ENCODE assay signal across 12 mouse cellular contexts in the genomic region with DNA sequence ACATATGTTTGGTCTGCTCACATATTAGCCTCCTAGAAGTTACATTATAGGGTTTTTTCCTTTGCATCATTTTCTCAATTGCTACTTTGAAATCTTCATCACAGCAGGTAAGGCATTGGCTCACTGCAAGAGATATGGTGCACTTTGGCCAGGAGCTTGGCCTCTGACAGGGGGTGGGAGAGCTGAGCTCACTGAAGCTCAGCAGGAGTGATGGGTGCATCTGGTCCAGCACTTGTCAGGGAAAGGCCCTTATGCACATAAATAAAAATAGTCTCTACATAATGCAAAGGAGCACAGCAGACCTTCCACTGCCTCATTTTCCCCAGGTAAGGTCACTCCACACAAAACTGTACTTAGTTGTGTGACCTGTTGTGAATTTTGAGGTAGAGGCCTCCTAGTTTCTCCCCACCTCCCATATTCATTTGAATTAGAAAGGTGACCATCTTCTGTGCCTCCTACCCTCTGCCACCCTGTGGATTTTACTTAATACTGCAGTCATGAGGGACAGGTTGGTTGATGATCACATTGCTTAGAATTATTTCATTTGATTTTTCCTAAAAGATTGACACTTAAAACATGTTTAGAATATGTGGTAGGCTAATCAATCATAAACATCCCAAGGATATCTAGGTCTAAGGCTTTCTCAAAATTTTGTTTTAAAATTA. TPM values are rescaled to one million over a fixed set of nuclear protein-coding genes. Genes with fewer than 3 reads are reported as not detected.
DNase-seq lines count a peak whose midpoint lies in the region; TF ChIP-seq lines count a peak whose summit lies in the region.
"Had no signal": no experiment of that assay in that cellular context is flagged by ENCODE, and none has a peak within 500 bp of the region (broad histone marks: within the 10 kb centered on the region; RNA-seq: fewer than 3 reads in every experiment).

No protein-coding gene starts in this region.

- H3K4me3 ChIP-seq in kidney, adult 2 months (ENCODE audit: insufficient read depth, low read depth, low read length): no peak overlapping the region
- no peak overlapping the region for H3K4me3 ChIP-seq in E14TG2a.4 (replicated peaks; ENCODE audit: low read length)
- H3K4me3 ChIP-seq: embryonic facial prominence, embryonic 12.5 days; forebrain, embryonic 15.5 days; neural tube, embryonic 13.5 days had no signal

- DNase-seq in kidney, adult 2 months: peak; percentile 30
- DNase-seq in kidney, postnatal 14 days: no peak
- DNase-seq in A20 (ENCODE audit: low read depth, low spot score): peak; percentile 46
- peak; percentile 47 to 52 for DNase-seq in cerebellum, postnatal 25 days
- DNase-seq in heart, adult 8-10 months (ENCODE audit: low spot score): no peak
- DNase-seq in kidney, adult 11 months: no peak
- DNase-seq: kidney, adult 9 months; liver had no signal

- no peaks in the 10 kb centered on the region for H3K9me3 ChIP-seq in E14TG2a.4 (ENCODE audit: low read length)
- H3K9me3 ChIP-seq: embryonic facial prominence, embryonic 12.5 days; forebrain, embryonic 15.5 days; neural tube, embryonic 13.5 days had no signal

- H3K4me1 ChIP-seq in kidney, adult 2 months (ENCODE audit: control insufficient read depth, insufficient read depth, low read length): no peaks in the 10 kb centered on the region; the same call in 1 of the 2 replicates
- H3K4me1 ChIP-seq in E14TG2a.4 (replicated peaks; ENCODE audit: low read depth, low read length): peaks cover 22% of the 10 kb centered on the region
- H3K4me1 ChIP-seq: embryonic facial prominence, embryonic 12.5 days; forebrain, embryonic 15.5 days; neural tube, embryonic 13.5 days had no signal

- H3K27me3 ChIP-seq in kidney, adult 2 months (replicated peaks; ENCODE audit: control insufficient read depth, insufficient read depth, low read length): no peaks in the 10 kb centered on the region
- H3K27me3 ChIP-seq in E14TG2a.4 (ENCODE audit: insufficient read depth, low read length): no peaks in the 10 kb centered on the region
- H3K27me3 ChIP-seq: embryonic facial prominence, embryonic 12.5 days; forebrain, embryonic 15.5 days; neural tube, embryonic 13.5 days had no signal

- H3K27ac ChIP-seq in kidney, adult 2 months (ENCODE audit: insufficient read depth, low read depth, low read length): no peak overlapping the region
- H3K27ac ChIP-seq: embryonic facial prominence, embryonic 12.5 days; forebrain, embryonic 15.5 days; neural tube, embryonic 13.5 days had no signal

- no peaks in the 10 kb centered on the region for H3K36me3 ChIP-seq in kidney, adult 2 months (ENCODE audit: control insufficient read depth, insufficient read depth, low read length)
- no peaks in the 10 kb centered on the region for H3K36me3 ChIP-seq in E14TG2a.4 (ENCODE audit: insufficient read depth, low read length)
- H3K36me3 ChIP-seq: embryonic facial prominence, embryonic 12.5 days; forebrain, embryonic 15.5 days; neural tube, embryonic 13.5 days had no signal

- TF ChIP-seq POLR2A in kidney, adult 2 months (IDR thresholded peaks at IDR 0.05; ENCODE audit: low read depth, low read length): no peak

- peak; percentile 30; the same call in 1 of the 2 replicates for TF ChIP-seq CTCF in kidney, adult 2 months (conservative IDR thresholded peaks at IDR 0.05; ENCODE audit: insufficient read depth, insufficient read length, low read depth, low read length)
- TF ChIP-seq CTCF in E14TG2a.4 (conservative IDR thresholded peaks at IDR 0.05; ENCODE audit: low read length): peak; percentile 9

RNA-seq across cellular contexts. Expression of a gene that starts 13.1 kb away (rescaled TPM):
- 63.1 and 82.2 TPM in 2 replicates for polyA plus RNA-seq in kidney, adult 2 months (2012; rRNA removed)
- total RNA-seq in heart, adult 8-10 months (2022): 100 to 1,000 TPM; 214 to 231 (median 227) TPM

Comparison
In these comparisons a context has a peak if more than half of its experiments do, and no peak if none do; other contexts are left out.
1. DNase-seq: peak in kidney, adult 2 months (single experiment), A20 (single experiment) and cerebellum, postnatal 25 days (2 of 2); none in kidney, postnatal 14 days (single experiment), heart, adult 8-10 months (single experiment) and kidney, adult 11 months (single experiment).